Mouse (Mus musculus) midbrain, embryonic 14.5 days (tissue): Measurements from ENCODE around the gene Rere. TPM values are rescaled to one million over a fixed set of nuclear protein-coding genes. Genes with fewer than 3 reads are reported as not detected.
A peak's percentile ranks its signal among the peaks of the same experiment; 100 is the strongest.
"Not testable (repeated sequence)": the region's sequence is repeated elsewhere in the genome, so short reads cannot be mapped to it uniquely, and the experiment has no call there.

ENCODE experiments used
- ATAC-seq: fragments of 200-750 bp; cut with Nextera tagmentation; 2 replicates; pipeline ENCODE4 v1.8.0; 2017; ENCODE audit warnings: moderate number of reproducible peaks, moderate library complexity; ENCODE audit not compliant: low FRiP score, low TSS enrichment
- DNase-seq: peaks from one replicate; pipeline ENCODE4 v3.0.0-alpha.2; 2015
- H3K27ac ChIP-seq: fragments of 300-500 bp; sonication (generic); replicated peaks from 2 replicates; pipeline ENCODE4 v1.5.1; 2014; ENCODE audit warnings: mild to moderate bottlenecking, low read depth, low read length, moderate library complexity
- H3K27me3 ChIP-seq: fragments of 300-500 bp; sonication (generic); 2 replicates; pipeline ENCODE4 v1.6.1; 2014; ENCODE audit warnings: low read length, control low read depth, mixed read lengths; ENCODE audit not compliant: control insufficient read depth, insufficient read depth
- H3K36me3 ChIP-seq: fragments of 300-500 bp; sonication (generic); 2 replicates; pipeline ENCODE4 v1.6.1; 2014; ENCODE audit warnings: low read length, control low read depth; ENCODE audit not compliant: control insufficient read depth, insufficient read depth
- H3K4me1 ChIP-seq: fragments of 300-500 bp; sonication (generic); 2 replicates; pipeline ENCODE4 v1.6.1; 2014; ENCODE audit warnings: mild to moderate bottlenecking, antibody characterized with exemption, low read length, control low read depth; ENCODE audit not compliant: control insufficient read depth, insufficient read depth
- H3K4me2 ChIP-seq: fragments of 300-500 bp; sonication (generic); 2 replicates; pipeline ENCODE4 v1.6.1; 2014; ENCODE audit warnings: mild to moderate bottlenecking, low read length, moderate library complexity
- H3K4me3 ChIP-seq: fragments of 300-500 bp; sonication (generic); replicated peaks from 2 replicates; pipeline ENCODE4 v1.5.1; 2014; ENCODE audit warnings: low read depth, low read length
- H3K9ac ChIP-seq: fragments of 300-500 bp; sonication (generic); replicated peaks from 2 replicates; pipeline ENCODE4 v1.6.1; 2014; ENCODE audit warnings: mild to moderate bottlenecking, low read length, moderate library complexity
- H3K9me3 ChIP-seq: fragments of 300-500 bp; sonication (generic); 2 replicates; pipeline ENCODE4 v1.6.1; 2016; ENCODE audit warnings: low read length, control low read depth, mixed read lengths; ENCODE audit not compliant: control insufficient read depth
- WGBS: fragments of 180-500 bp; shearing (Covaris S2); extraction: QIAGEN DNeasy Blood & Tissue Kit; methylation state at CpG from one replicate; pipeline ENCODE4 v1.1.7; 2014; 5-methylcytosine and 5-hydroxymethylcytosine counted together
- polyA plus RNA-seq: library from polyadenylated mRNA; unstranded; fragments of >200 nt; fragmentation: Nextera tagmentation; extraction: Ambion mirVana; gene quantifications from 2 replicates; pipeline ENCODE4 v1.2.1, GENCODE M21; 2014

Gene Rere
- polyA plus RNA-seq, 1 experiment from 2014 or later, result 48.6 TPM

- 92% methylated on average over 5 of the region's 5 CpGs for WGBS
Measured at GRCm38 (mm10) chr4:150595991-150596390, 314.5 kb downstream of the Rere start.

DNA sequence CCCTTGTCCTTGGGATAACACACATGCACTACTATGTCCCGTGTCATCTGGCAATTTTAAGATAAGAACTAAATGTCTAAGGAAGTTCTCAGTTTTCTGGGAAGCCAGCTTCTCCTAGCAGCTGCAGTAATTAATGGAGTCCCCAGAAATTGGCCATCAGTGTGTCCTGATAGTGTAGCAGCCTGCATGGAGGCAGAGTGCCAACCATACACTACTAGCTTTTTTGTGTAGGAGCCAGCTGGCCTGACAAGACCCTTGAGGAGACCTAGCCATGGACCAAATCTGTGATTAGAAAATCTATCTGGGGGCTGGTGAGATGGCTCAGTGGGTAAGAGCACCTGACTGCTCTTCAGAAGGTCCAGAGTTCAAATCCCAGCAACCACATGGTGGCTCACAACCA is 317.2 kb downstream of the Rere start:
- H3K9ac ChIP-seq, result no peak overlapping the region
- no peak overlapping the region for H3K4me2 ChIP-seq
- peaks cover under 1% of the 10 kb centered on the region; the same call in 1 of the 2 replicates for H3K4me1 ChIP-seq
- no peaks in the 10 kb centered on the region for H3K27me3 ChIP-seq
- no peaks in the 10 kb centered on the region for H3K36me3 ChIP-seq
- H3K27ac ChIP-seq, result no peak overlapping the region
- H3K9me3 ChIP-seq, result no peaks in the 10 kb centered on the region
- ATAC-seq (no peak), DNase-seq (no peak)
- 80% methylated on average over 1 of the region's 1 CpGs for WGBS
- H3K4me3 ChIP-seq, result no peak overlapping the region

More at GRCm38 (mm10) chr4:150595991-150596390, 314.5 kb downstream of the Rere start:
- H3K36me3 ChIP-seq, result no peaks in the 10 kb centered on the region
- H3K27ac ChIP-seq, result no peak overlapping the region
- no peaks in the 10 kb centered on the region for H3K27me3 ChIP-seq
- H3K9me3 ChIP-seq, result no peaks in the 10 kb centered on the region
- ATAC-seq (no peak), DNase-seq (no peak)
- no peak overlapping the region for H3K4me3 ChIP-seq
- 0 out of 2 replicates have a peak, but pooled peaks cover 5% of the 10 kb centered on the region for H3K4me1 ChIP-seq
- H3K9ac ChIP-seq, result no peak overlapping the region
- no peak overlapping the region for H3K4me2 ChIP-seq

GRCm38 (mm10) chr4:150599119-150599992 is 317.9 kb downstream of the Rere start:
- no peaks in the 10 kb centered on the region for H3K27me3 ChIP-seq
- H3K4me2 ChIP-seq, result no peak overlapping the region
- no peak overlapping the region for H3K9ac ChIP-seq
- ATAC-seq, result no peak
- DNase-seq, result no peak
- peak overlapping the region; percentile 26 for H3K27ac ChIP-seq
- 72% methylated on average over 3 of the region's 3 CpGs for WGBS
- no peak overlapping the region for H3K4me3 ChIP-seq
- no peaks in the 10 kb centered on the region for H3K36me3 ChIP-seq
- H3K4me1 ChIP-seq, result peaks cover 6% of the 10 kb centered on the region
- H3K9me3 ChIP-seq, result no peaks in the 10 kb centered on the region

DNA sequence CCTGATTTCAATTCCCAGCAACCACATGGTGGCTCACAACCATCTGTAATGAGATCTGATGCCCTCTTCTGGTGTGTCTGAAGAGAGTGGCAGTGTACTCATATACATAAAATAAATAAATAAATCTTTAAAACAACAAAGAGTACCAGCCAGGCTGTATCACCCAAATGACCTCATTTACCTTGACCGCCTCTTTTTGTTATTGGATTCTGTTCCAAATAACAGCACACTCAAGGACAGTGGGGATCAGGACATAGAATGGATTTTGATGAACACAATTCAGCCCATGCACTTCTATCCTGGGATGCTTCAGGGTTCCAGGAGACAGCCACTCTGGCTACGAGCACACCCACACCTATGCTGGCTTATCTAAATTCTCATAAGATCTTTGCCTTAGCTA is 319.1 kb downstream of the Rere start:
- WGBS, result 91% methylated on average over 2 of the region's 2 CpGs
- H3K9ac ChIP-seq, H3K9me3 ChIP-seq, H3K4me3 ChIP-seq, H3K27me3 ChIP-seq, DNase-seq, ATAC-seq, H3K4me2 ChIP-seq, H3K36me3 ChIP-seq: not testable (repeated sequence)
- peak overlapping the region; percentile 49; the same call in 1 of the 2 replicates for H3K27ac ChIP-seq
- peaks cover 12% of the 10 kb centered on the region for H3K4me1 ChIP-seq

- Histone ChIP-seq H3K36me3 (no peaks in the 10 kb centered on the region), H3K4me3 (no peak overlapping the region), H3K9me3 (no peaks in the 10 kb centered on the region), H3K27ac (peak overlapping the region; percentile 67), H3K27me3 (no peaks in the 10 kb centered on the region), H3K4me1 (peaks cover 22% of the 10 kb centered on the region), H3K4me2 (no peak overlapping the region; the same call in 1 of the 2 replicates), H3K9ac (no peak overlapping the region)
- ATAC-seq (no peak), DNase-seq (peak; percentile 36)
- 62% methylated on average over 10 of the region's 10 CpGs for WGBS
Measured at GRCm38 (mm10) chr4:150601489-150601888, 320.0 kb downstream of the Rere start.

GRCm38 (mm10) chr4:150603366-150604061 is 322.1 kb downstream of the Rere start:
- H3K4me2 ChIP-seq, result no peak overlapping the region
- no peak overlapping the region for H3K4me3 ChIP-seq
- H3K27ac ChIP-seq, result 0 out of 2 replicates have a peak overlapping the region, but pooled peaks have one; percentile 8
- peaks cover 36% of the 10 kb centered on the region for H3K4me1 ChIP-seq
- DNase-seq, result no peak
- H3K27me3 ChIP-seq, result no peaks in the 10 kb centered on the region
- WGBS, result 95% methylated on average over 1 of the region's 1 CpGs
- no peak for ATAC-seq
- no peak overlapping the region for H3K9ac ChIP-seq
- no peaks in the 10 kb centered on the region for H3K36me3 ChIP-seq
- H3K9me3 ChIP-seq, result no peaks in the 10 kb centered on the region

- no peak overlapping the region for H3K4me3 ChIP-seq
- H3K9me3 ChIP-seq, result no peaks in the 10 kb centered on the region
- H3K27ac ChIP-seq, result peak overlapping the region; percentile 82
- ATAC-seq (no peak), DNase-seq (no peak)
- WGBS, result 81% methylated on average over 3 of the region's 3 CpGs
- 0 out of 2 replicates have a peak overlapping the region, but pooled peaks have one; percentile 16 for H3K9ac ChIP-seq
- H3K4me2 ChIP-seq, result no peak overlapping the region
- peaks cover 36% of the 10 kb centered on the region for H3K4me1 ChIP-seq
- 0 out of 2 replicates have a peak, but pooled peaks cover 2% of the 10 kb centered on the region for H3K36me3 ChIP-seq
- no peaks in the 10 kb centered on the region for H3K27me3 ChIP-seq
Measured at GRCm38 (mm10) chr4:150605804-150606203, 324.4 kb downstream of the Rere start.

- Histone ChIP-seq H3K9me3 (no peaks in the 10 kb centered on the region), H3K4me3 (no peak overlapping the region), H3K9ac (0 out of 2 replicates have a peak overlapping the region, but pooled peaks have one; percentile 16), H3K27ac (peak overlapping the region; percentile 82), H3K4me2 (peak overlapping the region; percentile 25; the same call in 1 of the 2 replicates), H3K36me3 (peaks cover 7% of the 10 kb centered on the region; the same call in 1 of the 2 replicates), H3K27me3 (no peaks in the 10 kb centered on the region), H3K4me1 (peaks cover 36% of the 10 kb centered on the region)
- WGBS, result 7% methylated on average over 3 of the region's 3 CpGs
- ATAC-seq (peak; percentile 68; the same call in 1 of the 2 replicates), DNase-seq (peak; percentile 72)
Measured at GRCm38 (mm10) chr4:150606449-150607161, 325.2 kb downstream of the Rere start.
